Mouse (Mus musculus): ENCODE results near the gene Twist2.

DNA sequence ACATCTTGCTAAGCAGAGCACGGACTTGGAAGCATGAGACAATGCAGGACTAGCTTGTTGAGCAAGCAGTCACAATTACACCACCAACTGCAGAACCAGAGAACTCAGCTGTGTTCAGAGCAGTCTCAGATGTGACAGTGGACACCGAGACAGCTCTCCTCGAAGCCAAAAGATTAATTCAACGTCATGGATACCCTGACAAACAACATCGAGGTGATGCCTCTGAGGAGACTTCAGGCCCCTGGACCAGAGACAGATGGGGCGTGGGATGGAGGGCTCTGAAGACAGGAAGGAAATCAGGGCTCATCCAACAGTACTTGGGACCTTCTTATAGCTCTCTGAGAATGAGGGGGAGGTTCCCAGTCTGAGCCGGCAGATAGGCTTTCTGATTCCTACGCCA, 79.6 kb downstream of the Twist2 start:
- no peak for TF ChIP-seq CTCF (IDR thresholded peaks at IDR 0.05; ENCODE audit: low read depth, low read length)
- TF ChIP-seq POLR2A (IDR thresholded peaks at IDR 0.05; ENCODE audit: borderline replicate concordance, low read depth, low read length), result no peak

Data from bone marrow macrophage, adult 2 months (primary cell).